16 mouse cellular contexts compared by ENCODE assay signal in the genomic region with DNA sequence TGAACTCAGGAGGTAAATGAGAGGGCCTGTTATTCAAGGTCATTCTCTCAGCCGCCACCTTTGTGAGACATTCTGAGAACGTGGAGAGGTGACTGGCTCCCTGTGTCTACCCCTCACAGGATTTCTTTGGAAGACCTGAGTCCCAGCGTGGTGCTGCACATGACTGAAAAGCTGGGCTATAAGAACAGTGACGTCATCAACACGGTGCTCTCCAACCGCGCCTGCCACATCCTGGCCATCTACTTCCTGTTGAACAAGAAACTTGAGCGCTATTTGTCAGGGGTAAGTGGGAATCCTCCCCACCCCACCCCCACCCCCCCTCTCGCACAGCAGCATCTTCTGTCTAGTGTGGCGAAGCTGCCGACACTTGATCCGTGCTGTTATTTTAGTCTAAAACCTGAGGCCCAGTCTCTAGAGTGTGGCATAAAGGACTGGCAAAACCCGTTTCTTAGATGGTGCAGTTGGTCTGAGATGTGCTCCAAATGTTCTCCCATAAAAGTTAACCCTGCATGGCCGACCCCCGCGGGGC.
A peak's percentile ranks its signal among the peaks of the same experiment; 100 is the strongest.
DNase-seq lines count a peak whose midpoint lies in the region; ATAC-seq lines count a peak whose summit lies in the region.
"Had no signal": no experiment of that assay in that cellular context is flagged by ENCODE, and none has a peak within 500 bp of the region (broad histone marks: within the 10 kb centered on the region; RNA-seq: fewer than 3 reads in every experiment).

No protein-coding gene starts in this region.

- peaks cover 92% of the 10 kb centered on the region for H3K36me3 ChIP-seq in embryonic facial prominence, embryonic 13.5 days
- H3K36me3 ChIP-seq in heart, embryonic 10.5 days, result peaks cover 99% of the 10 kb centered on the region

- ATAC-seq in embryonic facial prominence, embryonic 13.5 days (ENCODE audit: insufficient number of reproducible peaks, insufficient read depth, low FRiP score, low TSS enrichment, low read depth), result 0 out of 2 replicates have a peak, but pooled peaks have one; percentile 33
- ATAC-seq: forebrain, embryonic 14.5 days; hindbrain, embryonic 16.5 days had no signal

- no peaks in the 10 kb centered on the region for H3K9me3 ChIP-seq in embryonic facial prominence, embryonic 13.5 days
- H3K9me3 ChIP-seq in heart, embryonic 10.5 days, result no peaks in the 10 kb centered on the region
- H3K9me3 ChIP-seq: heart, embryonic 15.5 days; limb, embryonic 15.5 days; lung, embryonic 15.5 days had no signal

- H3K4me3 ChIP-seq in embryonic facial prominence, embryonic 13.5 days, result no peak overlapping the region
- no peak overlapping the region for H3K4me3 ChIP-seq in heart, embryonic 10.5 days
- H3K4me3 ChIP-seq: heart, embryonic 15.5 days; limb, embryonic 15.5 days; lung, embryonic 15.5 days had no signal

- 80% methylated on average over 16 of the region's 16 CpGs for WGBS in embryonic facial prominence, embryonic 13.5 days
- WGBS in heart, embryonic 10.5 days, result 86% methylated on average over 16 of the region's 16 CpGs

- peak; percentile 94 for DNase-seq in 416B (ENCODE audit: low read depth)
- peak; percentile 63 to 77 for DNase-seq in CD8-positive naive resting alpha-beta T cell, adult 2 months (ENCODE audit: low read depth in 2 of 2, low spot score in 2 of 2)
- peak; percentile 7 to 9 for DNase-seq in thymus, adult 18-20 months
- no peak for DNase-seq in heart, embryonic 10.5 days (ENCODE audit: low spot score)
- no peak for DNase-seq in left cerebral cortex, postnatal 10 days (ENCODE audit: extremely low spot score in 1 of 2, low spot score in 2 of 2)
- DNase-seq in adrenal gland, adult 18-20 months (ENCODE audit: low spot score in 2 of 2), result no peak
- DNase-seq: cerebellum, adult 9-10 months; gastrocnemius, postnatal 10 days; kidney, postnatal 14 days; layer of hippocampus, postnatal 36 days had no signal

- H3K9ac ChIP-seq in embryonic facial prominence, embryonic 13.5 days, result no peak overlapping the region
- H3K9ac ChIP-seq: heart, embryonic 15.5 days; limb, embryonic 15.5 days; lung, embryonic 15.5 days had no signal

- no peaks in the 10 kb centered on the region for H3K27me3 ChIP-seq in embryonic facial prominence, embryonic 13.5 days
- H3K27me3 ChIP-seq in heart, embryonic 10.5 days (ENCODE audit: insufficient read depth, poor library complexity, severe bottlenecking), result no peaks in the 10 kb centered on the region
- H3K27me3 ChIP-seq: heart, embryonic 15.5 days; limb, embryonic 15.5 days; lung, embryonic 15.5 days had no signal

- no peaks in the 10 kb centered on the region for H3K4me1 ChIP-seq in embryonic facial prominence, embryonic 13.5 days
- H3K4me1 ChIP-seq in heart, embryonic 10.5 days, result no peaks in the 10 kb centered on the region
- H3K4me1 ChIP-seq: heart, embryonic 15.5 days; limb, embryonic 15.5 days; lung, embryonic 15.5 days had no signal

- H3K27ac ChIP-seq in embryonic facial prominence, embryonic 13.5 days, result no peak overlapping the region
- H3K27ac ChIP-seq in heart, embryonic 10.5 days, result no peak overlapping the region
- H3K27ac ChIP-seq: heart, embryonic 15.5 days; limb, embryonic 15.5 days; lung, embryonic 15.5 days had no signal

- intact Hi-C loops in left cerebral cortex, postnatal 10 days (cut with DNase I), result no loop called here

- no peak overlapping the region for H3K4me2 ChIP-seq in embryonic facial prominence, embryonic 13.5 days
- H3K4me2 ChIP-seq: heart, embryonic 15.5 days; limb, embryonic 15.5 days; lung, embryonic 15.5 days had no signal

Comparison
In these comparisons a context has a peak if more than half of its experiments do, and no peak if none do; other contexts are left out.
1. DNase-seq: peak in 416B (single experiment), CD8-positive naive resting alpha-beta T cell, adult 2 months (2 of 2) and thymus, adult 18-20 months (2 of 2); none in heart, embryonic 10.5 days (single experiment), left cerebral cortex, postnatal 10 days (0 of 2) and adrenal gland, adult 18-20 months (0 of 2).